In genomic region chr12:27563900-27564299, GRCm38 (mm10) we compare ENCODE assay signal across 12 mouse cellular contexts.
DNase-seq lines count a peak whose midpoint lies in the region; ATAC-seq and TF ChIP-seq lines count a peak whose summit lies in the region.
"Had no signal": no experiment of that assay in that cellular context is flagged by ENCODE, and none has a peak within 500 bp of the region (broad histone marks: within the 10 kb centered on the region; RNA-seq: fewer than 3 reads in every experiment).

No protein-coding gene starts in this region.

- no peak for TF ChIP-seq EP300 in lung, postnatal 0 days (IDR thresholded peaks at IDR 0.05)
- no peak for TF ChIP-seq EP300 in liver, postnatal 0 days (IDR thresholded peaks at IDR 0.05; ENCODE audit: low read depth)

- no peak overlapping the region for H3K4me3 ChIP-seq in forebrain, embryonic 10.5 days
- H3K4me3 ChIP-seq in hindbrain, embryonic 15.5 days = no peak overlapping the region
- no peak overlapping the region for H3K4me3 ChIP-seq in midbrain, embryonic 14.5 days (replicated peaks; ENCODE audit: low read depth, low read length)
- H3K4me3 ChIP-seq in lung, postnatal 0 days (ENCODE audit: low read depth, low read length) = no peak overlapping the region
- H3K4me3 ChIP-seq in liver, postnatal 0 days (ENCODE audit: low read depth, low read length) = no peak overlapping the region

- no peak for ATAC-seq in hindbrain, embryonic 15.5 days (ENCODE audit: low FRiP score, low read depth)
- ATAC-seq in midbrain, embryonic 14.5 days (ENCODE audit: low FRiP score, low TSS enrichment) = no peak
- ATAC-seq in lung, postnatal 0 days = no peak
- no peak for ATAC-seq in liver, postnatal 0 days

- no peak for TF ChIP-seq CTCF in brain, embryonic 14.5 days (IDR thresholded peaks at IDR 0.05; ENCODE audit: borderline replicate concordance, extremely low read depth, insufficient read depth, insufficient read length)
- TF ChIP-seq CTCF in lung, postnatal 0 days (IDR thresholded peaks at IDR 0.05) = no peak
- no peak for TF ChIP-seq CTCF in liver, postnatal 0 days (IDR thresholded peaks at IDR 0.05; ENCODE audit: low read depth)

- DNase-seq in brain, embryonic 14.5 days (ENCODE audit: low read depth) = peak; percentile 71
- peak; percentile 27 for DNase-seq in forebrain, embryonic 10.5 days (ENCODE audit: extremely low spot score, low spot score)
- peak; percentile 59 for DNase-seq in midbrain, embryonic 14.5 days
- no peak for DNase-seq in yolk sac, embryonic 10.5 days (ENCODE audit: low spot score)
- no peak for DNase-seq in lung, postnatal 0 days (ENCODE audit: low spot score)
- no peak for DNase-seq in Muller cell, postnatal 12 days (ENCODE audit: inconsistent ontology term)
- DNase-seq in liver, postnatal 0 days = no peak
- DNase-seq: kidney, postnatal 14 days; lung, embryonic 14.5 days; thymus, postnatal 4 days had no signal

- H3K27me3 ChIP-seq in forebrain, embryonic 10.5 days (ENCODE audit: poor library complexity, severe bottlenecking) = no peaks in the 10 kb centered on the region
- H3K27me3 ChIP-seq in hindbrain, embryonic 15.5 days = no peaks in the 10 kb centered on the region
- no peaks in the 10 kb centered on the region for H3K27me3 ChIP-seq in midbrain, embryonic 14.5 days (ENCODE audit: control insufficient read depth, insufficient read depth, low read length)
- no peaks in the 10 kb centered on the region for H3K27me3 ChIP-seq in lung, postnatal 0 days (replicated peaks; ENCODE audit: insufficient read depth, low read length)
- no peaks in the 10 kb centered on the region for H3K27me3 ChIP-seq in liver, postnatal 0 days (ENCODE audit: insufficient read depth, low read length)

- H3K4me1 ChIP-seq in forebrain, embryonic 10.5 days = peaks cover 60% of the 10 kb centered on the region
- H3K4me1 ChIP-seq in hindbrain, embryonic 15.5 days (replicated peaks) = peaks cover 33% of the 10 kb centered on the region
- peaks cover 48% of the 10 kb centered on the region for H3K4me1 ChIP-seq in midbrain, embryonic 14.5 days (ENCODE audit: control insufficient read depth, insufficient read depth, low read length)
- no peaks in the 10 kb centered on the region for H3K4me1 ChIP-seq in lung, postnatal 0 days (ENCODE audit: insufficient read depth, low read depth, low read length)
- no peaks in the 10 kb centered on the region; the same call in 1 of the 2 replicates for H3K4me1 ChIP-seq in liver, postnatal 0 days (ENCODE audit: insufficient read depth)

- H3K4me2 ChIP-seq in hindbrain, embryonic 15.5 days = no peak overlapping the region
- H3K4me2 ChIP-seq in midbrain, embryonic 14.5 days (ENCODE audit: low read length) = no peak overlapping the region
- H3K4me2 ChIP-seq in lung, postnatal 0 days (replicated peaks; ENCODE audit: low read depth, low read length) = no peak overlapping the region
- H3K4me2 ChIP-seq in liver, postnatal 0 days (ENCODE audit: low read depth, low read length) = no peak overlapping the region
- H3K4me2 ChIP-seq: heart, embryonic 11.5 days; lung, embryonic 14.5 days had no signal

- H3K36me3 ChIP-seq in forebrain, embryonic 10.5 days (replicated peaks) = no peaks in the 10 kb centered on the region
- no peaks in the 10 kb centered on the region for H3K36me3 ChIP-seq in hindbrain, embryonic 15.5 days
- no peaks in the 10 kb centered on the region for H3K36me3 ChIP-seq in midbrain, embryonic 14.5 days (ENCODE audit: control insufficient read depth, insufficient read depth, low read length)
- H3K36me3 ChIP-seq in lung, postnatal 0 days (ENCODE audit: insufficient read depth, low read length) = no peaks in the 10 kb centered on the region
- H3K36me3 ChIP-seq in liver, postnatal 0 days (replicated peaks; ENCODE audit: insufficient read depth, low read length) = no peaks in the 10 kb centered on the region

- 39% methylated on average over 3 of the region's 3 CpGs for WGBS in forebrain, embryonic 10.5 days
- 18% methylated on average over 3 of the region's 3 CpGs for WGBS in hindbrain, embryonic 15.5 days
- whole genome bisulfite sequencing in midbrain, embryonic 14.5 days = 6% methylated on average over 3 of the region's 3 CpGs
- WGBS in lung, postnatal 0 days = 64% methylated on average over 3 of the region's 3 CpGs
- WGBS in liver, postnatal 0 days (ENCODE audit: insufficient replicate concordance) = 67% methylated on average over 3 of the region's 3 CpGs

- no peak overlapping the region for H3K9ac ChIP-seq in hindbrain, embryonic 15.5 days
- no peak overlapping the region for H3K9ac ChIP-seq in midbrain, embryonic 14.5 days (replicated peaks; ENCODE audit: low read length)
- H3K9ac ChIP-seq in lung, postnatal 0 days (replicated peaks; ENCODE audit: low read depth) = no peak overlapping the region
- H3K9ac ChIP-seq in liver, postnatal 0 days (replicated peaks) = no peak overlapping the region
- H3K9ac ChIP-seq: lung, embryonic 14.5 days had no signal

- peak overlapping the region; percentile 87 for H3K27ac ChIP-seq in forebrain, embryonic 10.5 days
- peak overlapping the region; percentile 82 for H3K27ac ChIP-seq in hindbrain, embryonic 15.5 days (replicated peaks)
- peak overlapping the region; percentile 97 for H3K27ac ChIP-seq in midbrain, embryonic 14.5 days (replicated peaks; ENCODE audit: low read depth, low read length)
- H3K27ac ChIP-seq in lung, postnatal 0 days (ENCODE audit: low read length) = no peak overlapping the region
- no peak overlapping the region for H3K27ac ChIP-seq in liver, postnatal 0 days (ENCODE audit: low read depth)

- no peak for TF ChIP-seq POLR2A in brain, embryonic 14.5 days (IDR thresholded peaks at IDR 0.05; ENCODE audit: borderline replicate concordance, extremely low read depth, insufficient read depth, insufficient read length, poor library complexity, severe bottlenecking)

- no peaks in the 10 kb centered on the region; the same call in 1 of the 2 replicates for H3K9me3 ChIP-seq in forebrain, embryonic 10.5 days
- no peaks in the 10 kb centered on the region for H3K9me3 ChIP-seq in hindbrain, embryonic 15.5 days
- no peaks in the 10 kb centered on the region for H3K9me3 ChIP-seq in midbrain, embryonic 14.5 days (ENCODE audit: control insufficient read depth, low read length)
- no peaks in the 10 kb centered on the region for H3K9me3 ChIP-seq in lung, postnatal 0 days (ENCODE audit: low read length)
- no peaks in the 10 kb centered on the region; the same call in 1 of the 2 replicates for H3K9me3 ChIP-seq in liver, postnatal 0 days (ENCODE audit: low read length)

Comparison
In these comparisons a context has a peak if more than half of its experiments do, and no peak if none do; other contexts are left out.
1. DNase-seq: peak in brain, embryonic 14.5 days (single experiment), forebrain, embryonic 10.5 days (single experiment) and midbrain, embryonic 14.5 days (single experiment); none in yolk sac, embryonic 10.5 days (single experiment), lung, postnatal 0 days (single experiment), Muller cell, postnatal 12 days (single experiment) and liver, postnatal 0 days (single experiment).
2. H3K27ac ChIP-seq: peak in forebrain, embryonic 10.5 days (single experiment), hindbrain, embryonic 15.5 days (single experiment) and midbrain, embryonic 14.5 days (single experiment); none in lung, postnatal 0 days (single experiment) and liver, postnatal 0 days (single experiment).